Mouse (Mus musculus): ENCODE data around the gene Kctd2.
"Not testable (repeated sequence)": the region's sequence is repeated elsewhere in the genome, so short reads cannot be mapped to it uniquely, and the experiment has no call there.

Kctd2 gene

GRCm38 (mm10) chr11:115419531-115420237 is at the start of gene Kctd2, which contains the start of gene Atp5h:
Kctd2 (plus strand) TSS chr11:115420128.
Atp5h (minus strand) TSS chr11:115419962.
- DNase-seq (ENCODE audit: low read depth): peak; percentile 91

GRCm38 (mm10) chr11:115370368-115370767 is 49.6 kb upstream of the Kctd2 start:
- no peak for DNase-seq (ENCODE audit: low read depth)

DNA sequence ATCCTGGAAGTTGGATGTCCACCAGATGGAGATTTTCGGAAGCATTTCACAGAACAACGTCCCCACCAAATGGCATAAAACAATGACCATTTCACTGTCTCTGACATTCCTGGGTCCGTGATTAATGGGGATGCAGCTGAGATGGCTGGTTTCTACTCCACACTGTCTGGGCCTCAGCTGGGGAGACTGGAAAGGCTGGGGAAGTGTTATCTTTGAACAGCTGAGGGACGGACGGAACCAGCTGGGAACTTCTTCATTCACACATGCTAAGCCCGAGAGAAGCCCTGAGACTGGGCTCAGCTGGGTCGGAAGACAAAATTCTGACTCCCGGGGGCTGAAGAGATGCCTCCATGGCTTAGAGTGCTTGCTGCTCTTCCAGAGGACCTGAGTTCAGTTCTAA is 48.6 kb upstream of the Kctd2 start:
- no peak for DNase-seq (ENCODE audit: low read depth)

DNA sequence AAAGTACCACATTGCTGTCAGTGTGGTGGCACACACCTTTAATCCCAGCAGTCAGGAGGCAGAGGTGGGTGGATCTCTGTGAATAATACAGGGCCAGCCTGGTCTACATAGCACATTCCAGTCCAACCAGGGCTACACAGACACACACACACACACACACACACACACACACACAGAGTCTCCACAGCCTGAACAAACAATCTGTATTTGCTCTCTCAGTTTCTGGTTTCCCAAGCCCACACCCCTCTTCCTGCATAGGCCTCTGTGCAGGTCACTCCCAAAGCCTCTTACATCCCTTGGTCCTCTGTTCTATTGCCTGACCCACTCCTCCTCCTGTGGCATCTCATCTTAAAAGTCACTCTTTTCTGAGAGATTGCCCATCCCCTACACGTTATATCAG is 47.9 kb upstream of the Kctd2 start:
- no peak for DNase-seq (ENCODE audit: low read depth)

DNA sequence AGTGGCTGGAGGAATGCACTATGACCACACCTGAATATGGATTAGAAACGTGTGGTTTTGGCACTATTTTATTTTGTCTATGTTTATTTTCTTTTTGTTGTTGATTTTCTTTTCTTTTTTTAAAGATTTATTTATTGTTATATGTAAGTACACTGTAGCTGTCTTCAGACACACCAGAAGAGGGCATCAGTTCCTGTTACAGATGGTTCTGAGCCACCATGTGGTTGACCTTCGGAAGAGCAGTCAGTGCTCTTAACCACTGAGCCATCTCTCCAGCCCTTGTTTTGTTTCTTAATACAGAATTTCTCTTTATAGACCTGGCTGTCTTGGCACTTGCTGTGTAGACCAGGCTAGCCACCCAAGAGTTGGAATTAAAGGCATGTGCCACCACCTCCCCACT is 47.2 kb upstream of the Kctd2 start:
- DNase-seq (ENCODE audit: low read depth): no peak

- no peak for DNase-seq (ENCODE audit: low read depth)
Observed at GRCm38 (mm10) chr11:115373805-115374694, 45.9 kb upstream of the Kctd2 start.

DNA sequence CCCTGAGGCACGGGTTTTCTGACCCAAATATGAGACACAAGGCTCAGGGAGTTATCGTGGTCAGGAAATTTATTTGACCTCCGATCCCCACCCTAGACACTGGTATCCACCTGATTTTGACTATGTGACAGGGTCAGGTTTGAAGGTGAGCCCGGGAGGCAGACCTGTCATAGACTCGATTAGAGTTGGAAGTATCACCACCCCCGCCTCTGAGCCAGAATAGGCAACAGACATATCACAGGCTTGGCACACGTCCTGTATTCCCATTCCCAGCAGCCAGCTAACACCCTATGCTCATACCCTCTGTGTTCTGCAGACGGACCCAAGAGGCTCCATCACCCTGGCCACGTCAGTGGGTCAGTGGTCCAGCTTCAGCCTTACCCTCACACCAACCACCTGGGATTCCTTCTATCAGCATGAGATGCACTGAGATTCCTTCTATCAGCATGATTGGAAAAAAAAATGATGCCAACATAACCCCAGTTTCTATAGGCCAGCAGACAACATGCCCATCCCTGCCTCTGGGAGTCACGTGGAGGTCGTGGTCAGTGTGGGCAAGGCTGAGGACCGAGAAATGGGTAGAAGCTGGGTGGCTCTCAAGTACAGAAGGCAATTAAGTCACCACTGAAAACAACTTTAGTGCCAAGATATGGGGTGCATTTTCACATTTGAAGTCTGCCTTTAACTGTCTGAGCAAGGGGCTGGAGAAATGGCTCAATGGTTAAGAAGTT is 45.1 kb upstream of the Kctd2 start:
- no peak for DNase-seq (ENCODE audit: low read depth)

DNA sequence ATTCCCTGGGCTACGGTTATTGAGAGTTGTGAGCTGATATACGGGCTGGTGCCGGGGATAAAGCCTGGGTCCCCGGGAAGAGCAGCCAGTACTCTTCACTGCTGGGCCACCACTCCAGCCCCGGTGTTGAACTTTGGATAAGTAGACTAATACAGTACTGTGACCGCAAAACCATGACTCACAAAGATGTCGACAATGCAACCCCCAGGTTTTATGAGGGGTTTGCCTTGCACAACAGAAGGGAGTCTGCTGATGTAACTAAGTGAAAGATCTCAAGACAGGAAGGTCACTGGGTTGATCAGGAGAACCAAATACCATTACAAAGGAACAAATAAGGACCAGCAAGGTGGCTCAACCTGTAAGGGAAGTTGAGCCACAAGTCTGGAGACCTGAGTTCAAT is 43.2 kb upstream of the Kctd2 start:
- no peak for DNase-seq (ENCODE audit: low read depth)

- no peak for DNase-seq (ENCODE audit: low read depth)
Observed at GRCm38 (mm10) chr11:115377254-115377653, 42.7 kb upstream of the Kctd2 start.

DNA sequence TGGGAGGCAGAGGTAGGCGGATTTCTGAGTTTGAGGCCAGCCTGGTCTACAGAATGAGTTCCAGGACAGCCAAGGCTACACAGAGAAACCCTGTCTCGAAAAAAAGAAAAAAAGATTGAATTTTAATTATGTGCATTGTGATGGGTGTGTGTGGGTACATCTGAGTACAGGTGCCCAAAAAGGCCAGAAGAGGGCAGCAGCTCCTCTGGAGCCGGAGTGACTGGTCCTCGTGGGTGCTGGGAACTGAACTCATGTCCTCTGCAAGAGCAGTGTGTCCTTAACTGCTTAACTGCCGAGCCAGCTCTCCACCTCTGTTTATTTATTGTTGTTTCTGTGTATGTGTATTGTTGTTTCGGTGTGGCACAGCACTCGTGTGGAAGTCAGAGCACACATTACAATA is 42.1 kb upstream of the Kctd2 start:
- no peak for DNase-seq (ENCODE audit: low read depth)

GRCm38 (mm10) chr11:115381276-115381675 is 38.7 kb upstream of the Kctd2 start:
- DNase-seq (ENCODE audit: low read depth): no peak

- DNase-seq (ENCODE audit: low read depth): no peak
Observed at GRCm38 (mm10) chr11:115381743-115382539, 38.0 kb upstream of the Kctd2 start, which contains the start of gene Cdr2l. Cdr2l (plus strand) TSS chr11:115381916.

DNA sequence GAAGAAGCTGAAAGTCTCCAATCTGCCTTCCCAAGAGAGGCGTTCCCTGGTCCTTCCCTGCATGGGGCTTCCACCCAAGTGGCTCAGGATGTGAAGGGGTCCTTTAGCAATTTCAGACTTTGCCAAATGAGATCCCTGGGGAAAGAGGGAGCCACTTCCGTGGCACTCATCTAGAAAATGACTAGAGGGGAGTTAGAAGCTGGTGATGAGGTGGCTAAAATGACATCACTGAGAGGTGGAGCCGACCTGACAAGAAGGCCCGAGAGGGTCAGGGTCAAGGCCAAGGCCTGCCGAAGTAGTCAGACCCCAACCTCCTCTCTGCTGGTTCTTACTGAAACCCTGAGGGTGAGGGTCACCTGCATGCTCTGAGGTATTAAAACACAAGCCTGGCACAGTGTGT is 37.0 kb upstream of the Kctd2 start:
- DNase-seq (ENCODE audit: low read depth): no peak

GRCm38 (mm10) chr11:115383701-115384474 is 36.0 kb upstream of the Kctd2 start:
- DNase-seq (ENCODE audit: low read depth): no peak

DNA sequence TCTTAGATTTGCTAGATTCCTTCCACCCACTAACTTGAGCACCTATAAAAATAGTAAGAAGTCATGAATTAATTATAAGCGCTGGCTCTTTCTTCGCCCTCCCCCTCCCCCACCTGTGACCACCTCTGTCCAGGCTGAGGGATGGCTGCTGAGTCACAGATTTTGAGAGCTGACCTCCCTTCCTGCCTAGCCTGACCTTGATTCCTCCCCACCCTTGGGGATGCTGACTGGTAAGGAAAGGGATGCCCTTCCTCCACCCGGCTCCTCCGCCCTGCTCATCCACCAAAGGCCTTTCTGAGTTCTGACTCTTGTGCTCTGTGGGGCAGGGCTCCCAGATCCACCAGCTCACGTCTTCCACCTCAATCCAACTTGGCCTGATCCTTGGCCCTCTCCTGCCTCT is 35.3 kb upstream of the Kctd2 start:
- no peak for DNase-seq (ENCODE audit: low read depth)

GRCm38 (mm10) chr11:115386859-115387258 is 33.1 kb upstream of the Kctd2 start:
- not testable (repeated sequence) for DNase-seq (ENCODE audit: low read depth)

GRCm38 (mm10) chr11:115391358-115391757 is 28.6 kb upstream of the Kctd2 start:
- no peak for DNase-seq (ENCODE audit: low read depth)

- DNase-seq (ENCODE audit: low read depth): no peak
Observed at GRCm38 (mm10) chr11:115393721-115394325, 26.1 kb upstream of the Kctd2 start.

DNA sequence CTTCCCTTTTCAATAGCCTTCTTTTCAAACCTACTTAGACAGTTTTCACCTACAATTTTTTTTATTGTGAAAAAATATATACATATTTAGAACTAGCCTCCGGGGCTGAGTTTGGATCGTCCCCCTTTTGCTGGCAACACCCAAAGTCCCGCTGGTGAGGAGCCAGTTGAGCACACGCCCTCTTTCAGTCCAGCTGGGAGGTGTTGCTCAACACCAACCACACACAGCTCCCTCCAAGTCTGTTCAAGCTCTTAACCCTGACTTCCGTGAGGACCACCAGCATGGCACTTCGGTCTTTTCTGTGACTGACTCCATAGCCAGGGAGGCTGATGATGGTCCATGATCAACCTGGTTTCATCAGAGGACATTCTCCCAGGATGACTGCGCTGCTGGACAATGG is 21.8 kb upstream of the Kctd2 start:
- no peak for DNase-seq (ENCODE audit: low read depth)

GRCm38 (mm10) chr11:115400126-115400525 is 19.8 kb upstream of the Kctd2 start:
- no peak for DNase-seq (ENCODE audit: low read depth)

All from c-Kit-positive CD71-negative TER-119-negative erythroid progenitor cells, embryonic 14.5 days (primary cell).